Mouse (Mus musculus) MEL (cell line): ENCODE results near the gene Cbx5. TPM values are rescaled to one million over a fixed set of nuclear protein-coding genes. Genes with fewer than 3 reads are reported as not detected.

Experiments used
- DNase-seq: peaks from one replicate; pipeline ENCODE4 v3.0.0; 2011; ENCODE audit warnings: low read depth, low spot score
- H3K27ac ChIP-seq: 2 replicates; pipeline ENCODE4 v1.5.1; 2012; ENCODE audit warnings: low read depth, mild to moderate bottlenecking, control low read depth, low read length, moderate library complexity; ENCODE audit not compliant: control insufficient read depth
- H3K27me3 ChIP-seq, 2 experiments: fragments of 150-350 bp in 1 of 2; sonication (generic) in 1 of 2; 2 replicates each; pipeline ENCODE4 v1.6.1; 2012; ENCODE audit warnings: low read length in 2 of 2, mild to moderate bottlenecking in 2 of 2, improper control_type of control experiment in 1 of 2, moderate library complexity in 1 of 2; ENCODE audit not compliant: insufficient read depth in 2 of 2, control insufficient read depth in 1 of 2
- H3K36me3 ChIP-seq, 2 experiments: 2 replicates each; pipeline ENCODE4 v1.6.1; 2012 to 2014; ENCODE audit warnings: low read length in 2 of 2, improper control_type of control experiment in 1 of 2, inconsistent platforms in 1 of 2, mild to moderate bottlenecking in 1 of 2; ENCODE audit not compliant: insufficient read depth in 2 of 2, control insufficient read depth in 1 of 2
- H3K4me1 ChIP-seq, 2 experiments: fragments of 150-350 bp in 1 of 2; sonication (generic) in 1 of 2; 2 replicates each; pipeline ENCODE4 v1.6.1; 2012; ENCODE audit warnings: low read length in 2 of 2, improper control_type of control experiment in 1 of 2, mild to moderate bottlenecking in 1 of 2; ENCODE audit not compliant: insufficient read depth in 2 of 2, control insufficient read depth in 1 of 2
- H3K4me3 ChIP-seq, 2 experiments: fragments of 150-350 bp in 1 of 2; sonication (generic) in 1 of 2; 2 replicates each; pipeline ENCODE4 v1.5.1; 2012; ENCODE audit warnings: low read depth in 2 of 2, low read length in 2 of 2, mild to moderate bottlenecking in 2 of 2, moderate library complexity in 2 of 2, control low read depth in 1 of 2, improper control_type of control experiment in 1 of 2; ENCODE audit not compliant: control insufficient read depth in 1 of 2, insufficient read depth in 1 of 2
- H3K79me2 ChIP-seq: 2 replicates; pipeline ENCODE4 v1.6.1; 2012; ENCODE audit warnings: mild to moderate bottlenecking, low read length, moderate library complexity; ENCODE audit not compliant: control insufficient read depth, poor library complexity, insufficient read depth
- H3K9ac ChIP-seq: 2 replicates; pipeline ENCODE4 v1.6.1; 2012; ENCODE audit warnings: low read depth, mild to moderate bottlenecking, control low read depth, low read length, moderate library complexity; ENCODE audit not compliant: control insufficient read depth, poor library complexity, severe bottlenecking
- H3K9me3 ChIP-seq: fragments of 150-350 bp; sonication (generic); replicated peaks from 2 replicates; pipeline ENCODE4 v1.6.1; 2012; ENCODE audit warnings: mild to moderate bottlenecking, low read length, improper control_type of control experiment, moderate library complexity; ENCODE audit not compliant: insufficient read depth
- BHLHE40 ChIP-seq: IDR thresholded peaks from 2 replicates; pipeline ENCODE4 v1.6.1; 2012; ENCODE audit warnings: low read depth, mild to moderate bottlenecking, inconsistent platforms, low read length, improper control_type of control experiment, borderline replicate concordance
- CHD1 ChIP-seq: IDR thresholded peaks from 2 replicates; pipeline ENCODE4 v1.6.1; 2012; ENCODE audit warnings: low read depth, mild to moderate bottlenecking, inconsistent platforms, low read length, improper control_type of control experiment
- CHD2 ChIP-seq: IDR thresholded peaks from 2 replicates; pipeline ENCODE4 v1.6.1; 2011; ENCODE audit warnings: low read length, improper control_type of control experiment
- E2F4 ChIP-seq: IDR thresholded peaks from 2 replicates; pipeline ENCODE4 v1.6.1; 2011; ENCODE audit warnings: low read depth, low read length, improper control_type of control experiment, borderline replicate concordance
- EP300 ChIP-seq, 2 experiments: IDR thresholded peaks; 2 replicates each; pipeline ENCODE4 v1.6.1; 2011; ENCODE audit warnings: improper control_type of control experiment in 2 of 2, low read length in 2 of 2, low read depth in 1 of 2, mild to moderate bottlenecking in 1 of 2
- ETS1 ChIP-seq: IDR thresholded peaks from 2 replicates; pipeline ENCODE4 v1.6.1; 2012; ENCODE audit warnings: low read depth, mild to moderate bottlenecking, inconsistent platforms, low read length, improper control_type of control experiment, moderate library complexity
- GATA1 ChIP-seq: IDR thresholded peaks from 2 replicates; pipeline ENCODE4 v1.6.1; 2011; ENCODE audit warnings: low read depth, low read length, improper control_type of control experiment
- HCFC1 ChIP-seq: IDR thresholded peaks from 2 replicates; pipeline ENCODE4 v1.6.1; 2012; ENCODE audit warnings: low read depth, mild to moderate bottlenecking, inconsistent platforms, low read length, improper control_type of control experiment, moderate library complexity
- JUND ChIP-seq: IDR thresholded peaks from 2 replicates; pipeline ENCODE4 v1.6.1; 2011; ENCODE audit warnings: low read depth, mild to moderate bottlenecking, improper control_type of control experiment, low read length
- KAT2A ChIP-seq: conservative IDR thresholded peaks from 2 replicates; pipeline ENCODE4 v1.6.1; 2012; ENCODE audit warnings: low read depth, low read length, improper control_type of control experiment, inconsistent platforms
- MAFK ChIP-seq: IDR thresholded peaks from 2 replicates; pipeline ENCODE4 v1.6.1; 2011; ENCODE audit warnings: low read depth, mild to moderate bottlenecking, low read length, improper control_type of control experiment, borderline replicate concordance
- MAZ ChIP-seq: IDR thresholded peaks from 2 replicates; pipeline ENCODE4 v1.6.1; 2012; ENCODE audit warnings: low read depth, mild to moderate bottlenecking, inconsistent platforms, low read length, improper control_type of control experiment
- MEF2A ChIP-seq: IDR thresholded peaks from 2 replicates; pipeline ENCODE4 v1.6.1; 2014; ENCODE audit warnings: low read depth, mild to moderate bottlenecking, inconsistent platforms, low read length, improper control_type of control experiment; ENCODE audit not compliant: poor library complexity, insufficient replicate concordance, severe bottlenecking; ENCODE audit errors: extremely low read depth
- MXI1 ChIP-seq: IDR thresholded peaks from 2 replicates; pipeline ENCODE4 v1.6.1; 2011; ENCODE audit warnings: mild to moderate bottlenecking, low read depth, low read length, improper control_type of control experiment
- MYB ChIP-seq: IDR thresholded peaks from 2 replicates; pipeline ENCODE4 v1.6.1; 2011; ENCODE audit warnings: mild to moderate bottlenecking, low read depth, low read length, improper control_type of control experiment
- MYC ChIP-seq: IDR thresholded peaks from 2 replicates; pipeline ENCODE4 v1.6.1; 2011; ENCODE audit warnings: low read depth, mild to moderate bottlenecking, low read length, improper control_type of control experiment, moderate library complexity
- NELFE ChIP-seq: IDR thresholded peaks from 2 replicates; pipeline ENCODE4 v1.6.1; 2011; ENCODE audit warnings: low read depth, low read length, improper control_type of control experiment
- POLR2A ChIP-seq, 2 experiments: IDR thresholded peaks; 2 replicates each; pipeline ENCODE4 v1.6.1; 2011 to 2012; ENCODE audit warnings: low read length in 2 of 2, mild to moderate bottlenecking in 2 of 2, control low read depth in 1 of 2, improper control_type of control experiment in 1 of 2, low read depth in 1 of 2, moderate library complexity in 1 of 2; ENCODE audit not compliant: control insufficient read depth in 1 of 2, insufficient read depth in 1 of 2, poor library complexity in 1 of 2
- POLR2AphosphoS2 ChIP-seq: IDR thresholded peaks from 2 replicates; pipeline ENCODE4 v1.6.1; 2011; ENCODE audit warnings: low read length, improper control_type of control experiment
- POLR2AphosphoS5 ChIP-seq: IDR thresholded peaks from 2 replicates; pipeline ENCODE4 v1.6.1; 2012; ENCODE audit warnings: low read depth, borderline replicate concordance, mild to moderate bottlenecking, inconsistent platforms, low read length, moderate library complexity, mixed read lengths
- RCOR1 ChIP-seq: IDR thresholded peaks from 2 replicates; pipeline ENCODE4 v1.6.1; 2012; ENCODE audit warnings: low read depth, mild to moderate bottlenecking, inconsistent platforms, low read length, improper control_type of control experiment
- SIN3A ChIP-seq: IDR thresholded peaks from 2 replicates; pipeline ENCODE4 v1.6.1; 2012; ENCODE audit warnings: low read length, improper control_type of control experiment, inconsistent platforms
- TAL1 ChIP-seq: IDR thresholded peaks from 2 replicates; pipeline ENCODE4 v1.6.1; 2012; ENCODE audit warnings: mild to moderate bottlenecking, inconsistent platforms, low read length, moderate library complexity, mixed read lengths
- TBP ChIP-seq: IDR thresholded peaks from 2 replicates; pipeline ENCODE4 v1.8.0; 2011; ENCODE audit warnings: low read depth, low read length, improper control_type of control experiment
- TCF12 ChIP-seq: IDR thresholded peaks from 2 replicates; pipeline ENCODE4 v1.6.1; 2014; ENCODE audit warnings: low read depth, mild to moderate bottlenecking, inconsistent platforms, low read length, improper control_type of control experiment, moderate library complexity
- UBTF ChIP-seq: IDR thresholded peaks from 2 replicates; pipeline ENCODE4 v1.6.1; 2012; ENCODE audit warnings: low read depth, mild to moderate bottlenecking, inconsistent platforms, low read length, improper control_type of control experiment, moderate library complexity, borderline replicate concordance; ENCODE audit not compliant: insufficient read depth
- USF1 ChIP-seq: IDR thresholded peaks from 2 replicates; pipeline ENCODE4 v1.6.1; 2014; ENCODE audit warnings: low read depth, mild to moderate bottlenecking, inconsistent platforms, low read length, improper control_type of control experiment, moderate library complexity
- ZC3H11A ChIP-seq: IDR thresholded peaks from 2 replicates; pipeline ENCODE4 v1.6.1; 2012; ENCODE audit warnings: low read depth, mild to moderate bottlenecking, inconsistent platforms, low read length, improper control_type of control experiment
- ZMIZ1 ChIP-seq: IDR thresholded peaks from 2 replicates; pipeline ENCODE4 v1.6.1; 2012; ENCODE audit warnings: low read depth, mild to moderate bottlenecking, inconsistent platforms, low read length, improper control_type of control experiment, moderate library complexity
- polyA plus RNA-seq, 2 experiments: library from polyadenylated mRNA; stranded (reverse) in 1 of 2; unstranded in 1 of 2; fragments of >175 nt in 1 of 2; fragments of >200 nt in 1 of 2; gene quantifications; 2 replicates each; pipeline versions ENCODE4 v1.2.1 to v1.2.4; 2012; ENCODE audit warnings: low replicate concordance in 2 of 2, low read depth in 1 of 2; ENCODE audit not compliant: insufficient read length in 2 of 2, insufficient read depth in 1 of 2, missing spikeins in 1 of 2
- total RNA-seq: library from RNA; depleted of rRNA; stranded (reverse); fragments of 300-350 nt; gene quantifications from 2 replicates; pipeline ENCODE4 v1.2.3, GENCODE M21; 2012

Gene Cbx5
- total and polyA plus RNA-seq, 3 experiments, result 39.8 to 67.1 (median 42.4) TPM

DNA sequence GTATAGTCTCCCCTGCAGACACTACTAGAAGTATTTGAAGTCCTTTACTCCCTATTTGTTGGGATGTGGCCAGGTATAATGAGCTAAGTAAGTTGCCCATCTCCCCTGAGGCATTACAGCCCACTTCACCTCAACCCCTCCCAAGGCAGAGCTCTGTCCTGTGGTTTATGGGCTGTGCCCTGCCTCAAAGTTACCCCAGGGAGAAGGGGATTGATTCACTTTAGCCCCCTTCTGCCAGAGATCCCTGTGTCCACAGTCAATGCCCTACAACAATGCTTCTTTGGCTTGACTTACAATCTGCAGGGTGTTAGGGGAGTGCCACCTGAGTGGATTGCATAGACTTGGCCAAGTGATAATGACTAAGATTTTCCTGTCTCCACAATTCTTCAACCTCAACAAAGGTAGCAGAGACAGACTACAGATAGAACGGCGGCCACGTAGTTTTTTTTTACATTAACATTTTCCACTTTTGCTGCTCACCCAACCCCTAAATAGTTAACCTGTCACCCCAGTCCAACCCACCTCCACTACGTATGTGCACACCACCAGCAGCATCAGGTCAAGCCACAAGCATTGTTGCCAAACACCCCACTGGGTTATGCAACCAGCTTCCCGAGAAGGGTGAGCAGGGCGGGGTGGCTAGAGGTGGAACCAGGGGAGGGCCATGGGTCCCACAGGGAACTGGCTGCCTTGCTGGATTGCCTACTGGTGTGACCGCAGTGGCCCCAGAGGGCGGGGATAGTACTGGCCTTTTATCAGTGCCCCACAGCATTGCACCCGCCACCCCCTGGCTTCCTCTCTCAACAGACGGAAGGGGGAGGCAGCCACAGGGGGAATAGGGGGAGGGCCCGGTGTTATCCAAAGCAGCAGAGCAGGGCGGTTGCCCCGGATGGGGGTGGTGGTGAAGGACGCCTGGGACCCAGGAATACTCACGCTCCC lies 18.4 kb upstream of the Cbx5 start, which contains the start of gene Nfe2 (continued):
- TF ChIP-seq NELFE (peak; percentile 55), E2F4 (no peak), CHD2 (peak; percentile 71), MAZ (peak; percentile 96), MEF2A (no peak)

DNA sequence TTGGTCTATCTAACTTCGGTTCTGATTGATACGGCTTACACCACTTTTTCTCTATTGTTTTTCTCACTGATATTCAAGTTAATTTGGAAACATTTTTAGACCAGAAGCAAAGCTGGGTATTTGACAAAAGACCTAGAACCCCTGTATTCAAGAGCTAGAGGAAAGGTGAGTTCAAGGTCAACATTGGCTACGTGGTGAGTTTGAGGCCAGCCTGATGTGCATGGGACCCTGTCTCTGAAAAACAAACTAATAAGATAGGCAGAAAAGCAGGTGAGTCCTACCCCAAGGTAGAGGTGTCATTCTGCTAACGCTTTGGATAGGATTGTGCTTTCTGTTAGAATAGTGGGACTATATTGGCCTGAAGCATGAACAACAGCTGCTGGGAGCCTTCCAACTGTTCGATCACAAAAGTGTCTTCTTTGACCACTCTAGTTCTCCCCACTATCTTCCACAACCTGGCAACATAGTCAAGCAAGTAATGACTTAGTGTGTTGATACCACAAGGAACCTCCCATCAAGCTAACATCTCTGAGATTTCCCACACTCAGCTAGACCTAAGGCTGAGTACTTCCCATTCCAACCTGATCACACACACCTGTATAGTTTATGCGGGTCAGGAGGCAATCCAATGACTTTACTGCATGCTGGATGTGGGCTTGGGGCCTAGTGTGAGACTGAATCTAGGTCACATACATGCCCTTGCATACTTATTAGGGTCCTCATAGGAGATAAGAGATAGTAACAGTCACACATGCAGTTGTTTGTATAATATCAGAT lies 16.8 kb upstream of the Cbx5 start:
- Histone ChIP-seq H3K9me3 (no peaks in the 10 kb centered on the region), H3K79me2 (peaks cover 47% of the 10 kb centered on the region), H3K27ac (peak overlapping the region; percentile 99), H3K4me3 (peak overlapping the region; percentile 7 to 88; a peak in 2 of 4 replicates), H3K27me3 (no peaks in the 10 kb centered on the region), H3K9ac (peak overlapping the region; percentile 98), H3K4me1 (peaks cover 4 to 21% of the 10 kb centered on the region in 2 experiments), H3K36me3 (peaks cover 0 to 36% of the 10 kb centered on the region in 2 experiments; a peak in 2 of 4 replicates)
- DNase-seq, result peak; percentile 56
- TF ChIP-seq BHLHE40 (peak; percentile 28; the same call in 1 of the 2 replicates), MAZ (no peak), TBP (peak; percentile 58), E2F4 (no peak), MAFK (no peak), ZC3H11A (no peak), CHD1 (peak; percentile 90; the same call in 1 of the 2 replicates), EP300 (IDR thresholded peaks at IDR 0.05; ENCODE audit: low read depth in 1 of 2, low read length in 2 of 2) (peak; percentile 17 to 32; a peak in 2 of 4 replicates), GATA1 (peak; percentile 67; the same call in 1 of the 2 replicates), HCFC1 (no peak), TAL1 (no peak), POLR2AphosphoS2 (no peak), POLR2A (IDR thresholded peaks at IDR 0.05; ENCODE audit: control insufficient read depth in 1 of 2, insufficient read depth in 1 of 2, low read depth in 1 of 2, low read length in 2 of 2, poor library complexity in 1 of 2) (peak in 1 of 2 experiments; percentile 50; a peak in 2 of 4 replicates), KAT2A (no peak), MYC (no peak), USF1 (no peak), JUND (no peak), RCOR1 (no peak), NELFE (peak; percentile 22; the same call in 1 of the 2 replicates), SIN3A (peak; percentile 45; the same call in 1 of the 2 replicates), UBTF (no peak), POLR2AphosphoS5 (no peak), MXI1 (no peak), TCF12 (peak; percentile 27; the same call in 1 of the 2 replicates), ZMIZ1 (no peak), ETS1 (peak; percentile 34; the same call in 1 of the 2 replicates), MYB (no peak)
